Mouse (Mus musculus): ENCODE results near the gene Slc44a2. TPM values are rescaled to one million over a fixed set of nuclear protein-coding genes. Genes with fewer than 3 reads are reported as not detected.
A peak's percentile ranks its signal among the peaks of the same experiment; 100 is the strongest.
"Not testable (repeated sequence)": the region's sequence is repeated elsewhere in the genome, so short reads cannot be mapped to it uniquely, and the experiment has no call there.

The Slc44a2 gene
- polyA plus RNA-seq, 2 experiments from 2014 or later: 181 to 194 TPM

GRCm38 (mm10) chr9:21305065-21305464 is 15.4 kb upstream of the Slc44a2 start:
- no peak for ATAC-seq

DNA sequence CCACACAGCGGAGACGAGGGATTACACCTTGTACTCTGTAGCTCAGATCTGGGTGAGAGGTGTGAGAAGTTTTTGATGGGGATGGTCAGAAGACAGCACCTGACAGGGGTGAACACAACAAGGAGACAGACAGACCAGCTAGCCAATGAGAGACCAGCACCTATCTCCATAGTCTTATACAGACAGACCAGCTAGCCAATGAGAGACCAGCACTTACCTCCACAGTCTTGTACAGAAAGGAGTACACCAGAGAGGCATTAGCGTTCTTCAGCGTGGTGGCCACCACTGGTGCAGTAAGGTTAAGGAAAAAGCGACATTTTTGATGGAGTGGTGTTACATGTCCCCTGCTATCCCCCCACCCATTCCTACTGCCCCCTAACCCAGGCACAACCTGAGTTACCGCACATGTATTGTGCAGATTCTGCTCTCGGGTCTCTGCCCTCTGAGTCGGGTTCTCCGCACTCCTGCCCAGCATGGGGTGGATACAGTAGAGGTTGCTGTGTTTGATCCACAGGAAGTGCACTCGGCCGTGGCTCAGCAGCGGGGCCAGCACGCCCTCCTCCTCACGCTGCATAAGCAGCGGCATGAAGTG is 11.3 kb upstream of the Slc44a2 start:
- peak; percentile 92 for ATAC-seq

DNA sequence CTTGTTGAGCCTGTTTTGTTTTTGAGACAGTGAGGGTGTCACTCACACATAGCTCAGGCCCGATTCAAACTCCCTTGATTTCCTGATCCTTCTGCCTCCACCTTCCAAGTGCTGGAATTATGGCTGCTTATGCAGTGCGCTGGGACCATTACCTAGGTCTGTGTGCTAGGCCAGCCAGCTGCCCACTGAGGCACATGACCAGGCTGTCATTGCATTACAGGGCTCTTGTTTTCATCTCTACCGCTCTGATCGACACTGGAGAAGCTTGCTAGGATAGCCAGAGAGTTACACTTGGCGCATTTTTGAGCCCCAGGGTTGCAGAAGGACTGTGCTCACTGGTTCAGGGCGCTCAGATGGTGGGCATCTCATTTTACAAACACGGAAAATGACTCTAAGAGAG is 8.8 kb upstream of the Slc44a2 start:
- no peak for ATAC-seq

- no peak for ATAC-seq
These were observed 8.4 kb upstream of the Slc44a2 start, which contains the start of gene Ap1m2 for GRCm38 (mm10) chr9:21312134-21312533. Gene Ap1m2 (minus strand): TSS chr9:21312337.

GRCm38 (mm10) chr9:21313394-21313793 is 7.1 kb upstream of the Slc44a2 start:
- no peak for ATAC-seq

GRCm38 (mm10) chr9:21314367-21315140 is 5.9 kb upstream of the Slc44a2 start:
- ATAC-seq: no peak

GRCm38 (mm10) chr9:21315421-21315820 is 5.1 kb upstream of the Slc44a2 start:
- no peak for ATAC-seq

DNA sequence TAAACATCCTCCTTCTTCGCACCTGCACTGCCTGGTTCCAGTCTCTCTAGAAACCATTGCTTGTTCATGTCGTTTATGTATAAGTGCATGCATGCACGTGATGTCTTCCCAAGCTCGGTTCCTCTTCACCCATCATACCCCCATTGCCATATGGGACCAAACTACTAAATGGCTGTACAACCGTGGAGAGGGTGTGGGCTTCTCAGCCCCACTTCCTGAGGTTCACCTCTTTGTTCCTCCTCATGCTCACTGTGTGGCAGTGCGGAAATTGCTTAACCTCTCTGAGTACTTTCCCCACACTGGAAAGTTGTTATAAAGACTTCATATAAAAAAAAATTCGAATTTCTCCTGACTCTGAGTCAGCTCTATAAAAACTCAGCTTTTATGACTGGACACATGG is 3.8 kb upstream of the Slc44a2 start:
- peak; percentile 48 for ATAC-seq

DNA sequence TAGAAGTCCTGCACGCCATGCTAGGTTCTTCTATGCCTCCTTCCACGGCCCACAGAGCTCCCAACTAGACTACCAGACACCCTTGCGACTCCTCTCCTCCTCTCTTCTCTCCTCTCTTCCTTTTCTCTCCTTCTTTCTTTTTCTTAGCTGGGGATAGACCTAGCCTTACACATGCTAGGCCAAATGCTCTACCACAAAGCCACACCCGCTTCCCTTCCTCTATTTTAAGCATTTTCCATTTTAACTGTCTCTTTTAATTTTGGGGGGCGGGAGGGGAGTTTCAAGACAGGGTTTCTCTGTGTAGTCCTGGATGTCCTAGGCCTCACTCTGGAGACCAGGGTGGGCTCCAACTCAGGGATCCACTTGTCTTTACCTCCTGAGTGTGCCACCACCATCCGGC is 1.7 kb upstream of the Slc44a2 start:
- ATAC-seq: no peak

- no peak for ATAC-seq
These were observed 995 bp upstream of the Slc44a2 start for GRCm38 (mm10) chr9:21319503-21319902.

DNA sequence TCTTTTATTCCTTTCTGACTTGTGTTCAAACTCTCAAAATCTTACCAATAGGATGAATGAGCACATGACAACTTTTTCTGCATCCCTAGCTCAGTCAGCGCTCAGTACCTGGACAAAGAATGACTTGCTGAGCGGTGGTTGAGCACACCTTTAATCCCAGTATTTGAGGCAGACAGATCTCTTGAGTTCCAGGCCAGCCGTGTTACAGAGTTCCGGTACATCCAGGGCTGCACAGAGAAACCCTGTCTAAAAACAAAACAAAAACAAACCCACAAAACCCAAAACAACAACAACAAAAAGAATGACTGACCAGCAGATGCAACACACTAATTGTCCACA is 249 bp upstream of the Slc44a2 start:
- ATAC-seq: peak; percentile 3

DNA sequence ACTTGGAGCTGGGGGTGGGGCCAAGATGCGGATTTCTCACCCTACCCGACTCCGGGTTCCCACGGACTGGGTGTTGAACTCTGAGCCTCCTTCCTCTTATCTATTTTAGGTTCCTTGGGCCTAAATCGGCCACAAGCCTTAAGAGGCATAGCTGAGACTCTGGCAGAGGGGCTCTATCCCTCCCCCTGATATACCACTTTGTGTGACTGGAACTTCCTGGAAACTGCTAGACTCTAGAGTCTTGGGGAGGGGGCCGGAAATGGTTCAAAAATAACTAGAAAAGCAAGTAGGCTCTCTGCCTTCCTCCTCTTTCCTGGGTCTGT is 976 bp downstream of the Slc44a2 start:
- ATAC-seq: peak; percentile 62

- peak; percentile 12 for ATAC-seq
These were observed 1.9 kb downstream of the Slc44a2 start for GRCm38 (mm10) chr9:21322211-21322916.

DNA sequence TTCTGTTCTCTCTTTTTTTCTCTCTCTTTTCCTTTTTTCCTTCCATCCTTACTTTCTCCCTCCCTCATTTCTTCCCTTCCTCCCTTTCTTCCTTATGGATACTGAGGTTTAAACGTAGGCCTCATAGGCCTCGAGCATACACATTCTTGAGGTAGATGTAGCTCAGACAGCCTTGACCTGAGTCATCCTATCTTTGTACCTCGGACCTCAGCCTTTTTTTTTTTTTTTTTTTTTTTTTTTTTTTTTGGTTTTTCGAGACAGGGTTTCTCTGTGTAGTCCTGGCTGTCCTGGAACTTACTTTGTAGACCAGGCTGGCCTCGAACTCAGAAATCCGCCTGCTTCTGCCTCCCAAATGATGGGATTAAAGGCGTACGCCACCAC is 2.4 kb downstream of the Slc44a2 start:
- not testable (repeated sequence) for ATAC-seq

GRCm38 (mm10) chr9:21324269-21324668 is 3.8 kb downstream of the Slc44a2 start:
- no peak for ATAC-seq

- no peak for ATAC-seq
These were observed 7.1 kb downstream of the Slc44a2 start for GRCm38 (mm10) chr9:21327569-21327968.

DNA sequence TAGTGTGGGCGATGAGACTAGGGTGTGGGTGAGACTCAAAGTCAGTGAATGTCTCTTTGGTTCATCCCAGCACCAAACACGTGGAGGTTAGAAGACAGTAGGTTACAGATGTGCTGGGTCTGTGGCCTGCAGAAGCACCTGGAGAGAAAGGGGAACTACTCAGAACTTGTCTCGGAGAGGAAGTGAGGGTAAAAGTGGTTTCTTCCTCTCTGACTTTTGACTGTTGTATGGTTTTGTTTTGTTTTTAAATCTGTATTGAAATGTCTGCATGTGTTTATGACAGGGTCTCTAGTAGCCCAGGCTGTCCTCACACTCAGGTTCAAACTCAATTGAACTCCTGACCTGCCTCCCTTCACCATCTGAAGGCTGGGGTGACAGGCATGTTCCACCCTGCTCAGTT is 7.5 kb downstream of the Slc44a2 start:
- ATAC-seq: peak; percentile 81

DNA sequence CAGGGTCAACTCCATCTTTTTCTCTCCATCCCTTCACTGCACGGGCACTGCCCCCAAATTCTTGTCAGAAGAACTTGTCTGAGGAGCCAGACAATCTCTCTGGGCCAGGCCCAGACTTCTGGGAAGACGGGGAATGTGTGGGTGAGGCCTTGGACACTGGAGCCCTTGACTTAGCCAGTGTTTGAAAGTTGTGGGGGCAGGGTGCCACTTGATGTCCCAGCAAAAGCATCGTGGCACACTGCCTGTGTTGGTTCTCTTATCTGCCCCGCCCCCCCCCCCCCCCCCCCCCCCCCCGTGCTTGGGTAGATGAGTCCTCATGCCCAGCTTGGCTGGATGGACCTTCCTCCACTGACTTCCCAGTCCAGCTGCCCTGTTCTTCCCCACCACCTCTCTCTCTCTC is 8.5 kb downstream of the Slc44a2 start:
- ATAC-seq: no peak

GRCm38 (mm10) chr9:21329699-21330289 is 9.3 kb downstream of the Slc44a2 start:
- peak; percentile 21 for ATAC-seq

DNA sequence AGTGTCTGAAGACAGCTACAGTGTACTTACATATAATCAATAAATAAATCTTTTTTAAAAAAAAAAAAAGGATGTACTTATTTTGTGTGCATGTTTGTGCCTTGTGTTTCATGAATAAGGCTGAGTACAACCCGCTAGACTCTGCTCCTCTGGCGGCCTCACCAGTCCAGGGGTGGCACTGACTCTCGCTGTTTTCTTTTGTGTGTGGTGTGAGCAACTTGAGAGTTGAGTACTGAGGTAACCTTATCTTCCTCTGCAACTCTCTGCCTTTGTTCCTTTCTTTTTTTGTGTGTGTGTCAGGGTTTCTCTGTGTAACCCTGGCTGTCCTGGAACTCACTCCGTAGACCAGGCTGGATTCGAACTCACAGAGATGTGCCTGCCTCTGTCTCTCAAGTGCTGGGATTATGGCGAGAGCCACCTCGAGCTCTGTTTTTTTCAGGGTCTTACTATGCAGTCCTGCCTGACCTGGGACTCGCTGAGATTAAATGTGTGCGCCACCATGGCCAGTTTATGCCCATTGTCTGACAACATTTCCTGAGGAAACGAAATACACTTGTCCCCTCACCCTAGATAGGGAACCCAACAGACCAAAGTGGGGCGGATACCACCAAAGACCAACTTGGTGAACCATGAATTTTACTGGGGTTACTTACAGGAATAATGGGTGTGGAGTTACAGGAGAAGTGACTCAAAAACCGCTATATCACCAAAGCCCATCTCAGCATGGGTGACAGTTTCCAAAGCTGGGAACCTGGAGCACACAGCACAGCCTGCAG is 11.1 kb downstream of the Slc44a2 start:
- no peak for ATAC-seq

DNA sequence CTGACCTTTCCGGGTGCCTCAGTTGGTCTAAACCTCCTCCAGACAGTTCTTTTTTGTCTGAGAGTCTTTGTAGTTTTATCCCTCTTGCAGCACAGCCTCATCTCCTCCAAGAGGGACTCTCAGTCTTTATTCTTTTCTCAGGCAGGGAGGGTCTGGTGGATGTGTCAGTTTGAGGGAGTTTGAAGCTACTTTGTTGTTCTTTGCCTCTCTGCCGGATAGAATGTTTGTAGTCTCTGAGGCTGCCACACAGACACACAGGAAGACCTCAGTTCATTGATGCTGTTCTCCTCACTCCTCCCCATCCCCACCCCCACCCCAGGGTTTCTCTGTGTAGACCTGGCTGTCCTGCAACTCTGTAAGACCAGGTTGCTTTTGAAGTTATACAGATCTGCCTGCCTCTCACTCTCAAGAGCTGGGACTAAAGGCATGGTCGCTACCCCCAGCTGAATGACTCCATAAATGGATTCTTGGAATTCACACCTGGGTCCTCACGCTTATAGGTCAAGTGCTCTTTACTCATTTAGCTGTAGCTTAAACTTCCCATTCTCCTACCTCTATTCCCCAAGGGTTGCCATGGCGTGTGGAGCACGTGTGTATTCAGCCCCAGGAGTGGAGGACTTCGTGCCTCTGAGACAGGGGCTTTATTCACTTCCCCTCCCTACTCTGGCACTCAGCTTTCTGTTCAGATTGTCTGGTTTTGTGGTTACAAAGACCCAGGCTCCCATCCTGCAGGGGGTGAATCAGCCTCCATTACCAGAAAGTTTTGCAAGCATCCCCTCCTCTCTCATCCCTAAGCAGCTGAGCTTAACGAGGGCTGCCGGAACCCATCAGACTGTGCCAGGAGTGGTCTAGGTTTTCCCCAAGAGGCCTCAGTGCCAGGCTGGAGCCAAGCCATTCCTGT is 11.9 kb downstream of the Slc44a2 start:
- no peak for ATAC-seq

- ATAC-seq: no peak
These were observed 13.0 kb downstream of the Slc44a2 start for GRCm38 (mm10) chr9:21333523-21333922.

Data from activated CD4-positive, CD25-positive, alpha-beta regulatory T cell, adult 4 months (primary cell).